Mouse (Mus musculus): ENCODE data around the gene Ddx5.
A peak's percentile ranks its signal among the peaks of the same experiment; 100 is the strongest.
"Not testable (repeated sequence)": the region's sequence is repeated elsewhere in the genome, so short reads cannot be mapped to it uniquely, and the experiment has no call there.

Ddx5 gene

DNA sequence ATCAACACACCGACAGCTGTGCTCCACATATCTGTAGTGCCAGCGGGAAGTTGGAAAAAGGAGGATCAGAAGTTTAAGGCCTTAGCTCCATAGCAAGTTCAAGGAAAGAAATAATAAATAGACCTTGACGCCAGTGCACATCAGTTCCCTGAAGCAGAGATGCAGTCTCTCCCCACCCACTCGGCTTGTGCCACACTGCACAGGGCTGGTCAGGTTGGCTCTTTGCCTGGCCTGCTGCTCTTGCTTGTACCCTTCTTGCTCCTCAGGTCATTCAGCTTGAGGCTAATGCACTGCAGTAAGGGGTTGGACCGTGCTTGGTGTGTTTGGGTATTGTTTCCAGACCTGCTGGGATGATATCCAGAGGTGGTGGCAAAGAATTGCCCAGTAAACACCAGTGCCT is 28.5 kb downstream of the Ddx5 start:
- no peak for DNase-seq

GRCm38 (mm10) chr11:106759028-106759427 is 30.0 kb downstream of the Ddx5 start:
- DNase-seq: no peak

GRCm38 (mm10) chr11:106755583-106755982 is 33.4 kb downstream of the Ddx5 start:
- no peak for DNase-seq

DNA sequence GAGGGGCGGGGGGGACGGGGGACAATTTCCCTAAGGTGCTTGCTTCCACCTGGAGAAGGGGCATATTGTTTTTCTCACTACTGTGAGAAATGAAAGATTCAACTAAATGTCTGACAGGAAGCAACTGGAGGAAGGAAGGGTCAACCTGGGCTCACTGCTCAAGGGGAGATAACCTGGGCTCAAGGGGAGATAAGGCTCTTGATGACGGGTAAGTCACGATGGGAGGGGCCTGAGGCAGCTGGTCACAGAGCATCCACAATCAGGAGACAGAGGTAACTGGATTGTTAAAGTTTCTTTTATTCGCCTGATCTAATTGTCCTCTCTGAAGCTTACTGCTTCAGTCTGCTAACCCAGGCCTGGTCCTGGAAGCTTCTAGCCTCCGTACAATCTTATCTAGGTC is 35.7 kb downstream of the Ddx5 start:
- DNase-seq: no peak

GRCm38 (mm10) chr11:106752103-106752502 is 36.9 kb downstream of the Ddx5 start:
- DNase-seq: peak; percentile 60 to 66

GRCm38 (mm10) chr11:106751039-106752018 is 37.7 kb downstream of the Ddx5 start, which contains the start of gene Milr1:
Gene Milr1 (plus strand): TSS chr11:106751226.
- no peak for DNase-seq

DNA sequence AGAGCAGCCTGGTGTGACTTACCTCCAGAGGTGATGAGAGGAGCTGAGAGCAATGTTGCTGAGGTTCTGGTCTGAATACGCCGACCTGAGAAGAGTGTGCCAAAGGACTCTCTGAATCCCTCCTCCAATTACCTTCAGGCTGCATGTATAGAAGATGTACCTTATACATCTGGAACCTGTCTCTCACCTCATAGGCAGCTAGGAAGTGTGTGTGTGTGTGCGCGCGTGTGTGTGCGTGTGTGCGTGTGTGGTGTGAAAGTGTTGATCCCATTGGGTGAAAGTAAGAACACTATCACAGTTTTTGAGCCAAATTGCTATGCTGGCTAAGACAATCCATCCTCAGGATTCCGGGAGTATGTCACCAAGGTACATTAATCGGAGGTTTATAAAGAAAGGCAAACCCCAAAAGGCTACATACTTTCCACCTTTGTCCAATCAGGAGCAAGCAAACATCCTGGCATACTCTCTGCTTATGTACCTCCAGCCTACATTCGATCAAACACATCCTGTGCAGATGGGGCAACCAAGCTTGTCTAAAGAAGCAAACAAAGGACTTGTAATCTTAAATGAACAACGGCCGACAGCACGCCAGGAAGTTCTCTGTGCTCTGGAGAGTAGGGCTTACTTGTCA is 38.7 kb downstream of the Ddx5 start, which contains the start of gene Pecam1:
Gene Pecam1, minus strand, starts transcription at position 508 of the 631 bp plus-strand sequence.
- no peak for DNase-seq

GRCm38 (mm10) chr11:106749557-106750120 is 39.3 kb downstream of the Ddx5 start:
- DNase-seq: not testable (repeated sequence)

DNA sequence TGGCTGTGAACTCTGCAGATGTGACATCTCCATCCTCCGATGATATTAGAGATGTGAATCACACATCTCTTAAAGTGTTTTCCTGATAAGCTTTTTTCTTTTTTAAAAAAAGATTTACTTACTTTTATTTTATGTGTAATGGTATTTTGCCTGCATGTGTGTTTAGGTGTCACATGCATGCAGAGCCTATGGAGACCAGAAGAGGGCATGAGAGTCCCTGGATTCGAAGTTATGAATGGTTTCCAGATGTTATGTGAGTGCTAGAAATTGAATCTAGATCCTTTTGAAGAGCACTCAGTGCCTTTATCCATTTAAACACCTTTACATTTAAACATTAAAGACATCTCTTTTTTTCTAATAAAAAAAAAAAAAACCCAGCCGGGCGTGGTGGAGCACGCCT is 44.0 kb downstream of the Ddx5 start:
- no peak for DNase-seq

- no peak for DNase-seq
Measured at GRCm38 (mm10) chr11:106742388-106742841, 46.6 kb downstream of the Ddx5 start.

DNA sequence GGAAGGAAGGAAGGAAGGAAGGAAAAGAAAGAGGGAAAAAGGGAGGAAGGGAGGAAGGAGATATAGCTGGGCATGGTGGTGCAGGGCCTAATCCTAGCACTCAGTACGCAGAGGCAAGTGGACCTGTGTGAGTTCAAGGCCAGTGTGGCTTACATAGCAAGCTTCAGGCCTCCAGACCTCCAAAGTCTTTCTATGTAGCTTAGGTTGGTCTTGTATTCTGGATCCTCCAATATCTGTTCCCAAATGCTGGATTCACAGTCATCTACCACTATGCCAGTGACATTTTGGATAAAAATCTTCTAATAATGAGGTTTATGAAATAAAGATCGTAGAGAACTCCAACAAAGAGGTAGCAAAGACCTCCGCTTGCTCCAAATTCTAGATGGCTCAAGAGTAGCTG is 47.2 kb downstream of the Ddx5 start:
- DNase-seq: no peak

DNA sequence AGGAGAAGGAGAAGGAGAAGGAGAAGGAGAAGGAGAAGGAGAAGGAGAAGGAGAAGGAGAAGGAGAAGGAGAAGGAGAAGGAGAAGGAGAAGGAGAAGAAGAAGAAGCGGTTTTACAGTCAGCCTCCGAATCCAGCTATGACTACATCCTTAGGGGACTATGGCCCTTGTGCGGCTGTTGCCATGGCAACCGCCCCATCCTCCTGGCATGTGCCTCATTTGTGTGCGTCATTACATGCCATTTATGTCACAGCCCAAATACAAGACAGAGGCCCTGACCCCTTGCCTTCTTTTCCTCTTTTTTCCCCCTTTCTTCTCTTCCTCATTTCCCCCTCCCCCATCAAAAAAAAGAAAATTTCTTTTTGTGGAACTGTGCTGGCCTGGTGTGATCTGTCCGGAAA is 47.8 kb downstream of the Ddx5 start:
- DNase-seq: peak in 1 of 2 experiments; percentile 43

DNA sequence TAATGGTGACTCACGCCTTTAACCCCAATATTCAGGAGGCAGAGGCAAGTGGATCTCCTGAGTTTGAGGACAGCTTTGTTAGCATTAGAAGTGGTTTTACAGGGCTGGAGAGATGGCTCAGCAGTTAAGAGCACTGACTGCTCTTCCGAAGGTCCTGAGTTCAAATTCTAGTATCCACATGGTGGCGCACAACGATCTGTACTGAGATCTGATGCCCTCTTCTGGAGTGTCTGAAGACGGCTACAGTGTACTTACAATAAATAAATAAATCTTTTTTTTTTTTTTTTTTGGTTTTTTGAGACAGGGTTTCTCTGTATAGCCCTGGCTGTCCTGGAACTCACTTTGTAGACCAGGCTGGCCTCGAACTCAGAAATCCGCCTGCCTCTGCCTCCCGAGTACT is 48.3 kb downstream of the Ddx5 start:
- DNase-seq: not testable (repeated sequence)

DNA sequence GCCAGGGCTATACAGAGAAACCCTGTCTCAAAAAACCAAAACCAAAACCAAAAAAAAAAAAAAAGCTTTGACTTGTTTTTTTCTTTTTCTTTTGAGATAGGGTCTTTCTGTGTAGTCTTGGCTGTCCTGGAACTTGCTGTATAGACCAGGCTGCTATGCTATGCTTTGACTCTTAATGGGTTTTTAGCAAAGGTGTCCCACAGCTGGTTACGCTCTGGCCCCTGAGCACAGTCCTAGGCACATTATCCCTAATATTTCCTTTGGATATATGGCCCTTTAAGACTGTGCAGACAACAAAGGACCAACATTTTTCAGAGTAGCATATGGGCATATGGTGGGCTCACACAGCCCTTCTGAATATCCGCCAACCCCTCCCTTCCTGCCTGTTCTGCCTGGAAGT is 49.9 kb downstream of the Ddx5 start:
- DNase-seq: peak in 1 of 2 experiments; percentile 17

DNA sequence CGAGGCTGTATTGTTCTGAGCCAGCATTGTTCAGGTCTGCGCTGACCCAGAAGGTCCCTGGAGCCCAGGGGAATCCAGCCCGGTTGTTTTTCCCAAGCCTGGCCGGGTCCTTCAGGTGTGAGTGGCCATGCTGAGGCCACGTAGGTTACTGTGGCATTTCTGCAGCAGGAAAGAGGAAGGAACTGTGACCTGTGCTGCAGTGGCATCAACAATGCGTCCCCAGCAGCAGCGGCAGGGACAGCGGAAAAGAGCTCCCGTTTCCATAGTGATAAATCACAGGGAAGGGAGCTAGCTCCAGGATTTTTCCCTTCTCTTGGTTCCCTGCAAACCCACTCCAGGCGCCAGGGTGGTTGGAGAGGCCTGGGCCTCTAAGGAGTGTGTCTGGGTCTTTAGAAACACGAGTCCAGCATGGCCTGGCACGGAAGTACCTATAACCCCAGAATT is 51.8 kb downstream of the Ddx5 start:
- DNase-seq: peak; percentile 33 to 63

- DNase-seq: no peak
Measured at GRCm38 (mm10) chr11:106736614-106737013, 52.4 kb downstream of the Ddx5 start.

DNA sequence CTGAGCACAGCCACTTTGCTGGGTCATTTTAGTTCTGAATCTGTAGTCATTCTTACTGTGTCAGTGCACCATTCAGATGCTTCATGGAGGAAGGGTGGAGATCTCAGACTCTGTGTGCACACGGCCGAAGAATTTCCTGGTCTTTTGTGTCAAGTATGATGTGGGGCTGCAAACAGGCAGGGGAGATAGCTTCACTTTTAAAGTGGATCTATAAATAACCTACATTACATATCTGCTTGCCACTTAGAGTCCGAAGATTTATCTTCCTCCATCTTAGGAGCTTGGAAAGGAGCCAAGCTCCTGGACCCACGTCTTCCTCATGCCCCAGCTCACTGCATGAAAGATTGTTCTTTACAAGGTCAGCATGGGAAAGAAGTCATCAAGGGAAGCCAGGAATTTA is 58.3 kb downstream of the Ddx5 start:
- DNase-seq: no peak

Measured in lung, postnatal 4 days (tissue).